Mouse (Mus musculus): Measurements from ENCODE around the gene Crb3. TPM values are rescaled to one million over a fixed set of nuclear protein-coding genes. Genes with fewer than 3 reads are reported as not detected.

Gene Crb3
- polyA plus RNA-seq, 1 experiment from 2014 or later, result 3.8 TPM

Other genes starting within 250 kb of the Crb3 start
- 8.7 and 10.2 TPM in 2 replicates for gene Rfx2, start 228.1 kb upstream of the Crb3 start, polyA plus RNA-seq (2016; fragmentation: Nextera tagmentation; extraction: Ambion mirVana)
- gene Acsbg2, start 184.7 kb upstream of the Crb3 start, polyA plus RNA-seq (2016; fragmentation: Nextera tagmentation; extraction: Ambion mirVana), result not detected in 2 replicates
- 0.27 and 0.52 TPM in 2 replicates for gene 1700061G19Rik, start 183.6 kb upstream of the Crb3 start, polyA plus RNA-seq (2016; fragmentation: Nextera tagmentation; extraction: Ambion mirVana)
- 100 and 102 TPM in 2 replicates for gene Mllt1, start 123.7 kb upstream of the Crb3 start, polyA plus RNA-seq (2016; fragmentation: Nextera tagmentation; extraction: Ambion mirVana)
- gene Acer1, start 77.0 kb upstream of the Crb3 start, polyA plus RNA-seq (2016; fragmentation: Nextera tagmentation; extraction: Ambion mirVana), result not detected in 2 replicates
- 121 and 136 TPM in 2 replicates for gene Clpp, start 68.8 kb upstream of the Crb3 start, polyA plus RNA-seq (2016; fragmentation: Nextera tagmentation; extraction: Ambion mirVana)
- gene Alkbh7, start 61.8 kb upstream of the Crb3 start, polyA plus RNA-seq (2016; fragmentation: Nextera tagmentation; extraction: Ambion mirVana), result 32.8 and 34.6 TPM in 2 replicates
- 0.56 and 0.68 TPM in 2 replicates for gene Pspn, start 59.1 kb upstream of the Crb3 start, polyA plus RNA-seq (2016; fragmentation: Nextera tagmentation; extraction: Ambion mirVana)
- 62.6 and 67.0 TPM in 2 replicates for gene Gtf2f1, start 47.8 kb upstream of the Crb3 start, polyA plus RNA-seq (2016; fragmentation: Nextera tagmentation; extraction: Ambion mirVana)
- gene Gm17949, start 47.6 kb upstream of the Crb3 start, polyA plus RNA-seq (2016; fragmentation: Nextera tagmentation; extraction: Ambion mirVana), result 0.52 TPM in 1 of 2 replicates, not detected in the other
- gene Khsrp, start 27.6 kb upstream of the Crb3 start, polyA plus RNA-seq (2016; fragmentation: Nextera tagmentation; extraction: Ambion mirVana), result 63.4 and 66.5 TPM in 2 replicates
- gene Slc25a41, start 17.5 kb upstream of the Crb3 start, polyA plus RNA-seq (2016; fragmentation: Nextera tagmentation; extraction: Ambion mirVana), result not detected in 2 replicates
- 18.7 and 22.5 TPM in 2 replicates for gene Slc25a23, start 758 bp downstream of the Crb3 start, polyA plus RNA-seq (2016; fragmentation: Nextera tagmentation; extraction: Ambion mirVana)
- 3.2 and 3.7 TPM in 2 replicates for gene Dennd1c, start 19.4 kb downstream of the Crb3 start, polyA plus RNA-seq (2016; fragmentation: Nextera tagmentation; extraction: Ambion mirVana)
- gene Tubb4a, start 28.7 kb downstream of the Crb3 start, polyA plus RNA-seq (2016; fragmentation: Nextera tagmentation; extraction: Ambion mirVana), result 197 and 227 TPM in 2 replicates
- gene Tnfsf9, start 46.2 kb downstream of the Crb3 start, polyA plus RNA-seq (2016; fragmentation: Nextera tagmentation; extraction: Ambion mirVana), result 5.8 and 6.1 TPM in 2 replicates
- 0.48 TPM in 1 of 2 replicates, not detected in the other for gene Cd70, start 90.7 kb downstream of the Crb3 start, polyA plus RNA-seq (2016; fragmentation: Nextera tagmentation; extraction: Ambion mirVana)
- gene Tnfsf14, start 135.1 kb downstream of the Crb3 start, polyA plus RNA-seq (2016; fragmentation: Nextera tagmentation; extraction: Ambion mirVana), result not detected in 2 replicates
- 0.76 and 1.2 TPM in 2 replicates for gene C3, start 169.0 kb downstream of the Crb3 start, polyA plus RNA-seq (2016; fragmentation: Nextera tagmentation; extraction: Ambion mirVana)
- gene Gpr108, start 189.3 kb downstream of the Crb3 start, polyA plus RNA-seq (2016; fragmentation: Nextera tagmentation; extraction: Ambion mirVana), result 24.7 and 27.1 TPM in 2 replicates
- gene Trip10, start 190.3 kb downstream of the Crb3 start, polyA plus RNA-seq (2016; fragmentation: Nextera tagmentation; extraction: Ambion mirVana), result 23.5 and 23.9 TPM in 2 replicates
- gene Vav1, start 220.0 kb downstream of the Crb3 start, polyA plus RNA-seq (2016; fragmentation: Nextera tagmentation; extraction: Ambion mirVana), result 1.9 and 2.0 TPM in 2 replicates

All from hindbrain, embryonic 12.5 days (tissue).